Mouse (Mus musculus) myocyte (in vitro differentiated cells): Measurements from ENCODE around the gene Plekhh1.

Experiments
- MYOD1 ChIP-seq, 3 experiments: IDR thresholded peaks; one replicate each; pipeline ENCODE4 v1.6.1; 2011; ENCODE audit warnings: control low read depth in 2 of 3, low read depth in 2 of 3, mild to moderate bottlenecking in 2 of 3, moderate library complexity in 1 of 3; ENCODE audit not compliant: insufficient read length in 2 of 3, control insufficient read depth in 1 of 3
- POLR2AphosphoS2 ChIP-seq: IDR thresholded peaks from one replicate; pipeline ENCODE4 v1.6.1; 2011; ENCODE audit warnings: low read depth, control low read depth; ENCODE audit not compliant: insufficient read length

DNA sequence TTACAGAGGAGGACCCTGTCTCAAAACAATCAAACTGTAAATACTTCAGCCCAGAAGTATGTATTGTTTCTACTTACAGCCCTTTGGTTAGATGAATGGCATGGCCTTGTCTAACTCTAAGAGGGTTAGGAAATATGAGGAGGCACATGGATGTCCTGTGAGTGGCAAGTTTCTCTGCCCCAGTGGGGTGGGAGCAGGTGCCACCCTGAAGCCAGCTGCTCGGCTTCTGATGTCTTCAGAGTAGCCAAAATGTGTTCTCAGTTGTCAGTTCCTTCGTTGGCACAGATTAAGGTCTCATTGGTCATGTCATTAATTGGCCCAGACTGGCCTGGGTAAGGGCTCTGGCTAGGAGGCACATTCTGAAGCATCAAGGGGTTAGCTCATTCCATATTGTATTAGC, 20.8 kb downstream of the Plekhh1 start:
- TF ChIP-seq POLR2AphosphoS2 (no peak), MYOD1 (IDR thresholded peaks at IDR 0.05; ENCODE audit: control insufficient read depth in 1 of 3, insufficient read length in 2 of 3, low read depth in 2 of 3) (peak; percentile 93 to 97 (median 94))
